Mouse (Mus musculus) activated CD4-positive, CD25-positive, alpha-beta regulatory T cell, adult 4 months (primary cell): ENCODE data around the gene Pde5a. TPM values are rescaled to one million over a fixed set of nuclear protein-coding genes. Genes with fewer than 3 reads are reported as not detected.

Source experiments
- ATAC-seq: one replicate; pipeline ENCODE4 v1.8.0; 2017
- polyA plus RNA-seq, 2 experiments: library from polyadenylated mRNA; unstranded; fragments of 100-300 nt; shearing (Covaris generic); gene quantifications; one replicate each; pipeline ENCODE4 v1.2.1; 2017

The Pde5a gene
- polyA plus RNA-seq, 2 experiments from 2014 or later, result 0.15 to 0.29 TPM

GRCm38 (mm10) chr3:122766930-122767329 is 38.2 kb downstream of the Pde5a start:
- no peak for ATAC-seq

GRCm38 (mm10) chr3:122767841-122768240 is 39.1 kb downstream of the Pde5a start:
- ATAC-seq, result no peak

GRCm38 (mm10) chr3:122781417-122781816 is 52.7 kb downstream of the Pde5a start:
- no peak for ATAC-seq

- ATAC-seq, result no peak
These were observed 55.5 kb downstream of the Pde5a start for GRCm38 (mm10) chr3:122784245-122784644.

- no peak for ATAC-seq
These were observed 59.6 kb downstream of the Pde5a start for GRCm38 (mm10) chr3:122788314-122788713.

GRCm38 (mm10) chr3:122789544-122789943 is 60.8 kb downstream of the Pde5a start:
- ATAC-seq, result no peak

- ATAC-seq, result no peak
These were observed 71.3 kb downstream of the Pde5a start for GRCm38 (mm10) chr3:122800050-122800449.

- no peak for ATAC-seq
These were observed 72.0 kb downstream of the Pde5a start for GRCm38 (mm10) chr3:122800553-122801435.

- no peak for ATAC-seq
These were observed 72.9 kb downstream of the Pde5a start for GRCm38 (mm10) chr3:122801436-122802221.

GRCm38 (mm10) chr3:122807313-122807712 is 78.6 kb downstream of the Pde5a start:
- no peak for ATAC-seq

- ATAC-seq, result no peak
These were observed 81.5 kb downstream of the Pde5a start for GRCm38 (mm10) chr3:122810090-122810863.

GRCm38 (mm10) chr3:122810986-122811385 is 82.2 kb downstream of the Pde5a start:
- no peak for ATAC-seq

GRCm38 (mm10) chr3:122814531-122814930 is 85.8 kb downstream of the Pde5a start:
- no peak for ATAC-seq

GRCm38 (mm10) chr3:122818282-122818681 is 89.5 kb downstream of the Pde5a start:
- ATAC-seq, result no peak

- ATAC-seq, result no peak
These were observed 92.0 kb downstream of the Pde5a start for GRCm38 (mm10) chr3:122820700-122821099.

GRCm38 (mm10) chr3:122828270-122829058 is 99.7 kb downstream of the Pde5a start:
- no peak for ATAC-seq

- no peak for ATAC-seq
These were observed 105.8 kb downstream of the Pde5a start for GRCm38 (mm10) chr3:122834519-122834918.

GRCm38 (mm10) chr3:122835097-122835850 is 106.5 kb downstream of the Pde5a start:
- no peak for ATAC-seq

- no peak for ATAC-seq
These were observed 108.9 kb downstream of the Pde5a start for GRCm38 (mm10) chr3:122837639-122838038.

- no peak for ATAC-seq
These were observed 119.8 kb downstream of the Pde5a start for GRCm38 (mm10) chr3:122848410-122849034.

GRCm38 (mm10) chr3:122855149-122855548 is 126.4 kb downstream of the Pde5a start:
- ATAC-seq, result no peak
